Mouse (Mus musculus): ENCODE results near the gene Chsy1.
A peak's percentile ranks its signal among the peaks of the same experiment; 100 is the strongest.

Chsy1 gene

GRCm38 (mm10) chr7:66109855-66110635, 730 bp downstream of the Chsy1 start:
- DNase-seq (ENCODE audit: low read depth, low spot score) = no peak

GRCm38 (mm10) chr7:66110636-66111112, 1.4 kb downstream of the Chsy1 start:
- no peak for DNase-seq (ENCODE audit: low read depth, low spot score)

GRCm38 (mm10) chr7:66111211-66111610, 1.9 kb downstream of the Chsy1 start:
- no peak for DNase-seq (ENCODE audit: low read depth, low spot score)

GRCm38 (mm10) chr7:66113561-66113960, 4.2 kb downstream of the Chsy1 start:
- DNase-seq (ENCODE audit: low read depth, low spot score) = no peak

GRCm38 (mm10) chr7:66115821-66116343, 6.6 kb downstream of the Chsy1 start:
- DNase-seq (ENCODE audit: low read depth, low spot score) = no peak

- no peak for DNase-seq (ENCODE audit: low read depth, low spot score)
Observed at GRCm38 (mm10) chr7:66116906-66117482, 7.7 kb downstream of the Chsy1 start.

- no peak for DNase-seq (ENCODE audit: low read depth, low spot score)
Observed at GRCm38 (mm10) chr7:66118046-66118445, 8.7 kb downstream of the Chsy1 start.

- no peak for DNase-seq (ENCODE audit: low read depth, low spot score)
Observed at GRCm38 (mm10) chr7:66118796-66119195, 9.5 kb downstream of the Chsy1 start.

- no peak for DNase-seq (ENCODE audit: low read depth, low spot score)
Observed at GRCm38 (mm10) chr7:66120139-66120538, 10.8 kb downstream of the Chsy1 start.

GRCm38 (mm10) chr7:66120702-66121396, 11.5 kb downstream of the Chsy1 start:
- no peak for DNase-seq (ENCODE audit: low read depth, low spot score)

- DNase-seq (ENCODE audit: low read depth, low spot score) = peak; percentile 33
Observed at GRCm38 (mm10) chr7:66124551-66124968, 15.2 kb downstream of the Chsy1 start.

- no peak for DNase-seq (ENCODE audit: low read depth, low spot score)
Observed at GRCm38 (mm10) chr7:66125368-66125767, 16.1 kb downstream of the Chsy1 start.

GRCm38 (mm10) chr7:66127951-66128645, 18.8 kb downstream of the Chsy1 start:
- DNase-seq (ENCODE audit: low read depth, low spot score) = no peak

GRCm38 (mm10) chr7:66128857-66129256, 19.5 kb downstream of the Chsy1 start:
- DNase-seq (ENCODE audit: low read depth, low spot score) = peak; percentile 33

- no peak for DNase-seq (ENCODE audit: low read depth, low spot score)
Observed at GRCm38 (mm10) chr7:66130296-66130695, 21.0 kb downstream of the Chsy1 start.

GRCm38 (mm10) chr7:66131776-66132421, 22.6 kb downstream of the Chsy1 start:
- no peak for DNase-seq (ENCODE audit: low read depth, low spot score)

- DNase-seq (ENCODE audit: low read depth, low spot score) = no peak
Observed at GRCm38 (mm10) chr7:66134154-66134553, 24.8 kb downstream of the Chsy1 start.

- no peak for DNase-seq (ENCODE audit: low read depth, low spot score)
Observed at GRCm38 (mm10) chr7:66135644-66136043, 26.3 kb downstream of the Chsy1 start.

GRCm38 (mm10) chr7:66136187-66136586, 26.9 kb downstream of the Chsy1 start:
- DNase-seq (ENCODE audit: low read depth, low spot score) = no peak

- no peak for DNase-seq (ENCODE audit: low read depth, low spot score)
Observed at GRCm38 (mm10) chr7:66137309-66137708, 28.0 kb downstream of the Chsy1 start.

GRCm38 (mm10) chr7:66138301-66138700, 29.0 kb downstream of the Chsy1 start:
- no peak for DNase-seq (ENCODE audit: low read depth, low spot score)

Data from skeletal muscle tissue, adult 2 months (tissue).